Mouse (Mus musculus) midbrain, postnatal 0 days (tissue): ENCODE results near the gene Mapkap1. TPM values are rescaled to one million over a fixed set of nuclear protein-coding genes. Genes with fewer than 3 reads are reported as not detected.

Source experiments
- ATAC-seq: fragments of 200-750 bp; cut with Nextera tagmentation; 2 replicates; pipeline ENCODE4 v1.8.0; 2017; ENCODE audit warnings: moderate number of reproducible peaks, mild to moderate bottlenecking, moderate TSS enrichment, moderate library complexity; ENCODE audit not compliant: low FRiP score
- DNase-seq: peaks from one replicate; pipeline ENCODE4 v3.0.0-alpha.2; 2015; ENCODE audit warnings: low spot score
- H3K27ac ChIP-seq: fragments of 300-500 bp; sonication (generic); 2 replicates; pipeline ENCODE4 v1.5.1; 2014; ENCODE audit warnings: low read depth, mild to moderate bottlenecking, low read length, mixed read lengths
- H3K27me3 ChIP-seq: fragments of 300-500 bp; sonication (generic); 2 replicates; pipeline ENCODE4 v1.6.1; 2014; ENCODE audit warnings: low read length, control low read depth, mixed read lengths; ENCODE audit not compliant: insufficient read depth
- H3K36me3 ChIP-seq: fragments of 300-500 bp; sonication (generic); 2 replicates; pipeline ENCODE4 v1.6.1; 2014; ENCODE audit warnings: low read length, control low read depth, mixed read lengths; ENCODE audit not compliant: insufficient read depth
- H3K4me1 ChIP-seq: fragments of 300-500 bp; sonication (generic); 2 replicates; pipeline ENCODE4 v1.6.1; 2014; ENCODE audit warnings: mild to moderate bottlenecking, control low read depth, antibody characterized with exemption, low read length, mixed read lengths; ENCODE audit not compliant: insufficient read depth
- H3K4me2 ChIP-seq: fragments of 300-500 bp; sonication (generic); 2 replicates; pipeline ENCODE4 v1.6.1; 2014; ENCODE audit warnings: low read depth, mild to moderate bottlenecking, low read length, mixed read lengths; ENCODE audit not compliant: poor library complexity, severe bottlenecking
- H3K4me3 ChIP-seq: fragments of 300-500 bp; sonication (generic); 2 replicates; pipeline ENCODE4 v1.5.1; 2014; ENCODE audit warnings: low read depth, mild to moderate bottlenecking, low read length, moderate library complexity
- H3K9ac ChIP-seq: fragments of 300-500 bp; sonication (generic); replicated peaks from 2 replicates; pipeline ENCODE4 v1.6.1; 2014; ENCODE audit warnings: mild to moderate bottlenecking, low read length, moderate library complexity, mixed read lengths; ENCODE audit not compliant: poor library complexity, severe bottlenecking
- H3K9me3 ChIP-seq: fragments of 300-500 bp; sonication (generic); 2 replicates; pipeline ENCODE4 v1.6.1; 2016; ENCODE audit warnings: low read length, control low read depth
- CTCF ChIP-seq: IDR thresholded peaks from 2 replicates; pipeline ENCODE4 v1.5.1; 2016; ENCODE audit warnings: antibody characterized with exemption, mild to moderate bottlenecking
- WGBS: fragments of 180-500 bp; shearing (Covaris S2); extraction: QIAGEN DNeasy Blood & Tissue Kit; methylation state at CpG from one replicate; pipeline ENCODE4 v1.1.7; 2014; 5-methylcytosine and 5-hydroxymethylcytosine counted together
- polyA plus RNA-seq: library from polyadenylated mRNA; unstranded; fragments of >200 nt; fragmentation: Nextera tagmentation; extraction: Ambion mirVana; gene quantifications from 2 replicates; pipeline ENCODE4 v1.2.1, GENCODE M21; 2015
- total RNA-seq: library from RNA; depleted of rRNA; stranded (reverse); fragments of >200 nt; gene quantifications from 2 replicates; pipeline ENCODE4 v1.2.3, GENCODE M21; 2014

Gene Mapkap1
- total and polyA plus RNA-seq, 2 experiments from 2014 or later = 83.0 to 101 TPM

DNA sequence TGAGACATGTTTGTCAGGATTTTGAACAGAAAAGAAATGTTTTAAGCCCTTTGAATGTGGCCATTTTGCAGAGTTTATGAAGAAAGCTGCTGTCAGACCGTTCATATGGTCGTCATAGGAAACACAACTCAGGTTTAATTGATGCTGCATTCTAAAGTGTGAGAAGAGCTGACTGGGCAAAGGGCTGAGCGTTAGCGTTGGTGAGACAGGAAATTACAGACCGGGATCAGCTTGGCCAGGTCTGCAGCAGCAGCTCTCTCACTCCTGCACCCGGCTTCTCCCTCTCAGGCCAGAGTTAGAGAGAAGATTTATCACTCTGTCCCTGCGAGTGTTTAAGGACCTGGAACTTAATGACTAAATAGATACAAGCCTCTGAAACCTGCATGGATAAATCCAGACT is 194.2 kb downstream of the Mapkap1 start:
- H3K4me2 ChIP-seq = no peak overlapping the region
- DNase-seq (no peak), ATAC-seq (no peak)
- 16% methylated on average over 7 of the region's 7 CpGs for WGBS
- no peak overlapping the region for H3K9ac ChIP-seq
- no peaks in the 10 kb centered on the region for H3K9me3 ChIP-seq
- H3K27me3 ChIP-seq = no peaks in the 10 kb centered on the region
- no peak overlapping the region for H3K4me3 ChIP-seq
- H3K36me3 ChIP-seq = no peaks in the 10 kb centered on the region
- no peak for TF ChIP-seq CTCF
- H3K4me1 ChIP-seq = 0 out of 2 replicates have a peak, but pooled peaks cover 2% of the 10 kb centered on the region
- H3K27ac ChIP-seq = no peak overlapping the region

DNA sequence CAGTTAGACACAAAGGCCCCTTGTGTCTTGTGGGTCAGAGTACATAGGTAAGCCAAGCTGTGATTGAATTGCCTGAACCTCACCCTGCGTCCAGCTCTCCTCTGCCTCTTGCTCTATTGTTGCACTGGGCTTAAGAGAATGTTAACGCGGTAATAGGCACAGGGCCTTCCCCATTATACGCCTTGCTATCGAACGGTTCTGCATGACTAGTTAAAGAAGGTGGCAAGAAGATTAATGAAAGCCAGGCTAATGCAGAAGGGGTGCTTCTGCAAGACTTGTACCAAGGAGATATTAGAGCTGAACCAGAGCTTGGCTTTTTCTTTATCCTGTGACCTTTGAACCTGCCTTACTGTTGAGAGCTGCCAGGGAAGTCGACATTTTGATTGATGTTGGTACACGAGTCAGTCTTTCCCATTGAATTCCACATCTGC is 195.6 kb downstream of the Mapkap1 start:
- Histone ChIP-seq H3K4me2 (no peak overlapping the region), H3K9ac (no peak overlapping the region), H3K27me3 (no peaks in the 10 kb centered on the region), H3K4me3 (no peak overlapping the region), H3K4me1 (0 out of 2 replicates have a peak, but pooled peaks cover 2% of the 10 kb centered on the region), H3K36me3 (no peaks in the 10 kb centered on the region), H3K9me3 (no peaks in the 10 kb centered on the region), H3K27ac (no peak overlapping the region)
- no peak for TF ChIP-seq CTCF
- ATAC-seq = no peak
- 24% methylated on average over 8 of the region's 8 CpGs for WGBS
- no peak for DNase-seq

DNA sequence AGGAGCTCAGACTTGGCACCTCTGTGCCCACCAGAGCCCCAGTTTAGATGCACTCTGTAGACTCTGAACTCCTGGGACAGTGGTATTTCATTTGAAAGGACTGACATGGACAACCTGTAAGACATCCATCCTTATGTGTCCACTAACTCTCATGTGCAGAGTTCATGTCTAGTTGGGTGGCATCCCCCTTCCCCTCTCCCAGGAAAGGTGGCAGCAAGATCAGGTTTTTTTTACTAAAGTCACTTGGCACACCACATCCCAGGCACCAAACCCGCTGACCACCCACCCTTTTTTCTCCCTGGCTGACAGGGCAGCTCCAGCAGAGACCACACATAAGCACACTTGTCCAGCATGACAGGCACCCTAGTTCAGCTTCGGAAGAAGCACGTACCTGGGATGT is 196.3 kb downstream of the Mapkap1 start:
- 87% methylated on average over 3 of the region's 3 CpGs for WGBS
- no peaks in the 10 kb centered on the region for H3K27me3 ChIP-seq
- no peaks in the 10 kb centered on the region for H3K36me3 ChIP-seq
- no peak overlapping the region for H3K27ac ChIP-seq
- H3K4me2 ChIP-seq = no peak overlapping the region
- no peak for TF ChIP-seq CTCF
- H3K9ac ChIP-seq = no peak overlapping the region
- H3K9me3 ChIP-seq = no peaks in the 10 kb centered on the region
- H3K4me1 ChIP-seq = 0 out of 2 replicates have a peak, but pooled peaks cover 2% of the 10 kb centered on the region
- DNase-seq = no peak
- no peak overlapping the region for H3K4me3 ChIP-seq
- no peak for ATAC-seq

DNA sequence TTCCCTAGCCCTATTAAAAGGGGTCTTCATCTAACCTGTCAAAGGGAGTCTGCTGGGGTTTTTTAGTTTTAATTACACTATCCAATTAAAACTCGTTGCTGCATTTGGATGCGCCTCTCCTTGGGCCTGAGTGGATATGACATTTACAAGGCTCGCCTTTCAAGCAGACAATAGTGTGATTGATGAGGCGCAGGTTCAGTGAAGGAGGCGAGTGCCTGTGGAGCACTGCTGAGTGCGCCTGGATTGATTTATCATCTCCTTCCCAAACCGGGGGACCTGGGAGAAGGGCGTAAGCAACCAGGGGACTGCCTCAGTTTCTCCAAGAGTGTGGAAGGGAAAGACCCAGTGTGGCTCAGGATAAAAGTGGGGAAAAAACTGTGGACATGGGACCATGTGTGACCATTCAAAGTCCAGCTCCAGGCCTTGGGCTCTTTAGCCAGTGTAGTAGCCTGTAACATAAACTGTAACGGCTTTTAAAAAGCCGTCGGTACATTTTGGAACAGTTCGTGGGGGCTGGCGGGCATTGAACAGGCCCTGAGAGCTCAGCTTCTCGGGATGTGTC is 197.2 kb downstream of the Mapkap1 start:
- 65% methylated on average over 14 of the region's 14 CpGs for WGBS
- no peak for TF ChIP-seq CTCF
- Histone ChIP-seq H3K4me1 (0 out of 2 replicates have a peak, but pooled peaks cover 2% of the 10 kb centered on the region), H3K9me3 (no peaks in the 10 kb centered on the region), H3K9ac (no peak overlapping the region), H3K27ac (no peak overlapping the region), H3K4me3 (no peak overlapping the region), H3K36me3 (no peaks in the 10 kb centered on the region), H3K27me3 (no peaks in the 10 kb centered on the region), H3K4me2 (no peak overlapping the region)
- DNase-seq = no peak
- ATAC-seq = no peak

DNA sequence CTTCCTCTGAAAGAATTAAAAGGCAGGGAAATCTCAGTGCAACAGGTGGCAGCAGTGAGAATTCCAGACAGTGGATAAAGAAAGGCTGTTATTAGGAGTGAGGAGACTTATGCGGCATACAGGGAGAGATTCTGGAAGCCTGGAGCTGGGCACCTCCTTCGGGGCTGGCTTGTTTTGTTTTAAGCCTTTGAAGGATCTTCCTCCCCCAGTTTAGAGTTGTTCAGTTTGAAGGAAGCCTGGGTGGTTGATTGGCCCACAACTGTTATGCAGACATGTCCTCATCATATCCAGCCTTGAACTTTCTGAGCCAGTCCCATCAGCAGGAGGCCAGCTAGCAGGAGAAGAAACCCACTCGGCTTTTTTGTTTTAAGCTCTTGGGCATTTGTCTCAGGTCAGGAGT is 198.5 kb downstream of the Mapkap1 start:
- Histone ChIP-seq H3K4me1 (no peaks in the 10 kb centered on the region), H3K9ac (no peak overlapping the region), H3K4me3 (no peak overlapping the region), H3K27ac (no peak overlapping the region), H3K27me3 (no peaks in the 10 kb centered on the region), H3K36me3 (no peaks in the 10 kb centered on the region), H3K9me3 (no peaks in the 10 kb centered on the region), H3K4me2 (no peak overlapping the region)
- DNase-seq = no peak
- peak; percentile 31; the same call in 1 of the 2 replicates for TF ChIP-seq CTCF
- no peak for ATAC-seq
- 39% methylated on average over 3 of the region's 3 CpGs for WGBS

DNA sequence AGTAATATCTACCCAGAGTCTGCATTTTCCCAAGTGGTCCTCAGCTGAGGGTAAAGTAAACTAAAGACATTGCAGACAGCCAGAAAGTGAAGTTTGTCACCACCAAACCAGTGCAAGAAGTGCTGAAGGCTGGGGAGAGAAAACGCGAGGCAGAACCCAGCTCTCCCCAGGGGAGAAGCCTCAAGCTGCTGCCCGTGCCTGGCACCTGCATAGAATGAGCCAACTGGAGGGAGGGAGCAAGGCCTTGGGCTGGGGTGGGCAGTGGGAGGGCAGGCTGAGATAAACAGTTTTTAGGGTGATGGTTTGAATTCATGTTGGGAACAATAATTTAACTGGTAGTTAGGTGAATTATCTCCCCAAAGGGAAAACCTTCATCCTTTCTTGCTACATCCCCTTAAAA is 202.3 kb downstream of the Mapkap1 start:
- Histone ChIP-seq H3K36me3 (no peaks in the 10 kb centered on the region), H3K4me3 (no peak overlapping the region), H3K9me3 (no peaks in the 10 kb centered on the region), H3K4me1 (no peaks in the 10 kb centered on the region), H3K4me2 (no peak overlapping the region), H3K27me3 (no peaks in the 10 kb centered on the region), H3K27ac (no peak overlapping the region), H3K9ac (no peak overlapping the region)
- WGBS = 25% methylated on average over 3 of the region's 3 CpGs
- TF ChIP-seq CTCF = no peak
- ATAC-seq (no peak), DNase-seq (no peak)
